Mouse (Mus musculus) limb, embryonic 11.5 days (tissue): ENCODE measurements around the gene Pdf. TPM values are rescaled to one million over a fixed set of nuclear protein-coding genes. Genes with fewer than 3 reads are reported as not detected.
"Not testable (repeated sequence)": the region's sequence is repeated elsewhere in the genome, so short reads cannot be mapped to it uniquely, and the experiment has no call there.

ENCODE experiments used
- ATAC-seq: fragments of 200-750 bp; cut with Nextera tagmentation; 2 replicates; pipeline ENCODE4 v1.8.0; 2017; ENCODE audit warnings: low read depth; ENCODE audit not compliant: insufficient number of reproducible peaks, low FRiP score, low TSS enrichment
- DNase-seq: peaks from one replicate; pipeline ENCODE4 v3.0.0-alpha.2; 2015; ENCODE audit warnings: low spot score
- H3K27ac ChIP-seq: fragments of 300-500 bp; sonication (generic); replicated peaks from 2 replicates; pipeline ENCODE4 v1.5.1; 2014; ENCODE audit warnings: low read depth, mild to moderate bottlenecking, low read length
- H3K27me3 ChIP-seq: fragments of 300-500 bp; sonication (generic); 2 replicates; pipeline ENCODE4 v1.6.1; 2014; ENCODE audit warnings: mild to moderate bottlenecking, low read length, mixed read lengths; ENCODE audit not compliant: control insufficient read depth, insufficient read depth
- H3K36me3 ChIP-seq: fragments of 300-500 bp; sonication (generic); 2 replicates; pipeline ENCODE4 v1.6.1; 2014; ENCODE audit warnings: mild to moderate bottlenecking, low read length, moderate library complexity, mixed read lengths; ENCODE audit not compliant: control insufficient read depth, insufficient read depth
- H3K4me1 ChIP-seq: fragments of 300-500 bp; sonication (generic); 2 replicates; pipeline ENCODE4 v1.6.1; 2014; ENCODE audit warnings: low read length, mixed read lengths; ENCODE audit not compliant: control insufficient read depth, insufficient read depth
- H3K4me2 ChIP-seq: fragments of 300-500 bp; sonication (generic); 2 replicates; pipeline ENCODE4 v1.6.1; 2014; ENCODE audit warnings: low read depth, mild to moderate bottlenecking, moderate library complexity; ENCODE audit not compliant: severe bottlenecking
- H3K4me3 ChIP-seq: fragments of 300-500 bp; sonication (generic); 2 replicates; pipeline ENCODE4 v1.5.1; 2014; ENCODE audit warnings: low read depth, low read length
- H3K9ac ChIP-seq: fragments of 300-500 bp; sonication (generic); 2 replicates; pipeline ENCODE4 v1.6.1; 2014; ENCODE audit warnings: mild to moderate bottlenecking, low read length
- H3K9me3 ChIP-seq: fragments of 300-500 bp; sonication (generic); 2 replicates; pipeline ENCODE4 v1.6.1; 2016; ENCODE audit warnings: low read length; ENCODE audit not compliant: control insufficient read depth
- WGBS: fragments of 180-500 bp; shearing (Covaris S2); extraction: QIAGEN DNeasy Blood & Tissue Kit; methylation state at CpG from one replicate; pipeline ENCODE4 v1.1.7; 2014; 5-methylcytosine and 5-hydroxymethylcytosine counted together
- microRNA-seq: library from miRNA; unstranded; fragments of <30 nt; microRNA quantifications from one replicate; pipeline ENCODE4, GENCODE M21; 2016
- polyA plus RNA-seq: library from polyadenylated mRNA; unstranded; fragments of >200 nt; fragmentation: Nextera tagmentation; extraction: Ambion mirVana; gene quantifications from 2 replicates; pipeline ENCODE4 v1.2.1, GENCODE M21; 2014

Gene Pdf
- polyA plus RNA-seq, 1 experiment from 2014 or later: 53.7 TPM

DNA sequence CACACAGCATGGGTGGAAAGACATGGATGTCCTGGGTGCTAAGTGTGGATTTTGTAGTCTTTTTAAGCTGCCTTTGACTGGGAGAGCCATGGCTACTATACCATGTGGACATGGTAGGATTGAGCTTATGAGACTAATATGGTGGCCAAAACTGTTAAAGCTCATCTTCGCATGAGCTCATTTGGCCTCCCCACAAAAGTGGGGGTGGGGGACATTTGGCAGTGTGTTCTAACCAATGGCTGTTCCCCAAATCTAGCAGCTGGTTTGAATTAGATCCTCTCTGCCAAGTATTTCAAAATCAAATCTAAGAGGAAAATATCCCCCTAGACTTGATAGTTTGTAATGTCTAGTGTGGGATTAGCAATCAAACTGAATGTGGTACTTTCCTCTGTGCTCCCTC, 49.3 kb downstream of the Pdf start:
- 79% methylated on average over 1 of the region's 1 CpGs for WGBS
- no peaks in the 10 kb centered on the region for H3K27me3 ChIP-seq
- H3K9me3 ChIP-seq: no peaks in the 10 kb centered on the region
- H3K4me2 ChIP-seq: no peak overlapping the region
- DNase-seq: no peak
- no peak overlapping the region for H3K27ac ChIP-seq
- H3K36me3 ChIP-seq: no peaks in the 10 kb centered on the region; the same call in 1 of the 2 replicates
- H3K4me1 ChIP-seq: no peaks in the 10 kb centered on the region
- H3K9ac ChIP-seq: no peak overlapping the region
- no peak for ATAC-seq
- H3K4me3 ChIP-seq: no peak overlapping the region

DNA sequence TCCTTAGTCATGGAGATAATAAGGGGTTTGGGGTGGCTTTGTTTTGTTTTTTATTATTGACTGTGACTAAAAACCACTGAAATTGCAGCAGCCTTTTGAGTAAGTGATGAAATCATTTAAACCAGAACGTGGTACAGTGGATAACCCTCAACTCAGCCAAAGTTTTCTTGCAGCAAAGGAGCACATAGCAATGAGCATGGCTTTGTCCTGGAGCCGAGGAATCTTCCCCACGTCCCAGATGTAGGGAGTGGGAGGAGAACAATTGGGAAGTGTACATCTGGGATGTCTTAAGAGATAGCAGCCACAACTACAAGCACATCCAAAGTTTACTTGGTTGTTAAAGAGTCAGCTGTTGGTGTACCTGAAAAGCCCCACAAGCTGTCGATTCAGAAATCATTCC, 51.0 kb downstream of the Pdf start:
- Histone ChIP-seq H3K4me1 (no peaks in the 10 kb centered on the region), H3K9ac (no peak overlapping the region), H3K27me3 (no peaks in the 10 kb centered on the region), H3K4me3 (no peak overlapping the region), H3K27ac (no peak overlapping the region), H3K9me3 (no peaks in the 10 kb centered on the region), H3K36me3 (peaks cover 4% of the 10 kb centered on the region), H3K4me2 (no peak overlapping the region)
- no peak for ATAC-seq
- no peak for DNase-seq
- 88% methylated on average over 4 of the region's 4 CpGs for WGBS

DNA sequence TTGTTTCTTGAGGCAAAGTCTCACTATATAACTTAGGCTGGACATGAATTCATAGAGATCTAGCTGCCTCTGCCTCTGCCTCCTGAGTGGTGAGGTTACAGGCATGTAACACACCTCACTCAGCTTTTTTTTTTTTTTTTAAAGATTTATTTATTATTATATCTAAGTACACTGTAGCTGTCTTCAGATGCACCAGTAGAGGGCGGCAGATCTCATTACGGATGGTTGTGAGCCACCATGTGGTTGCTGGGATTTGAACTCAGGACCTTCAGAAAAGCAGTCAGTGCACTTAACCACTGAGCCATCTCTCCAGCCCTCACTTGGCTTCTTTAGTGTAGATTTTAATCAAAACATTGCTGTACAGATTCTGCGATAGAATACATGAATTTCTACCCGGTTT, 52.1 kb downstream of the Pdf start:
- H3K4me1 ChIP-seq, H3K4me3 ChIP-seq, H3K9ac ChIP-seq, H3K9me3 ChIP-seq, H3K27ac ChIP-seq, DNase-seq, H3K27me3 ChIP-seq, ATAC-seq, H3K4me2 ChIP-seq, H3K36me3 ChIP-seq: not testable (repeated sequence)
- WGBS: 88% methylated on average over 4 of the region's 4 CpGs

Small RNA genes within 50 kb of the gene (microRNA-seq; reads per million reads assigned to microRNA genes)
- 2.7 reads per million for gene Mir7075

Other genes starting within 250 kb of the Pdf start
- gene Has3, start 178.4 kb downstream of the Pdf start, polyA plus RNA-seq: 0.24 and 0.40 TPM in 2 replicates
- 82.6 and 89.6 TPM in 2 replicates for gene Utp4, start 155.0 kb downstream of the Pdf start, polyA plus RNA-seq
- 10.7 and 12.9 TPM in 2 replicates for gene Sntb2, start 112.9 kb downstream of the Pdf start, polyA plus RNA-seq
- 71.4 and 73.1 TPM in 2 replicates for gene Vps4a, start 17.4 kb downstream of the Pdf start, polyA plus RNA-seq
- gene Cog8, start 8.1 kb upstream of the Pdf start, polyA plus RNA-seq: 42.2 and 42.7 TPM in 2 replicates
- gene Nip7, start 8.3 kb upstream of the Pdf start, polyA plus RNA-seq: 119 and 126 TPM in 2 replicates
- not detected in 2 replicates for gene Tmed6, start 17.0 kb upstream of the Pdf start, polyA plus RNA-seq
- gene Terf2, start 47.9 kb upstream of the Pdf start, polyA plus RNA-seq: 16.5 and 18.8 TPM in 2 replicates
- gene Cyb5b, start 102.0 kb upstream of the Pdf start, polyA plus RNA-seq: 116 and 128 TPM in 2 replicates
- 13.0 and 15.3 TPM in 2 replicates for gene Nfat5, start 244.9 kb upstream of the Pdf start, polyA plus RNA-seq